Mouse (Mus musculus) leukemia stem cell, adult 10-12 weeks (primary cell): ENCODE data around the gene Gm3127. TPM values are rescaled to one million over a fixed set of nuclear protein-coding genes. Genes with fewer than 3 reads are reported as not detected.

Source experiments
- polyA plus RNA-seq: library from polyadenylated mRNA; stranded (reverse); fragments of >175 nt; gene quantifications from 2 replicates; pipeline ENCODE4 v1.2.3, GENCODE M21; 2012; ENCODE audit warnings: low replicate concordance

Gene Gm3127
- not detected in 2 replicates for polyA plus RNA-seq

DNA sequence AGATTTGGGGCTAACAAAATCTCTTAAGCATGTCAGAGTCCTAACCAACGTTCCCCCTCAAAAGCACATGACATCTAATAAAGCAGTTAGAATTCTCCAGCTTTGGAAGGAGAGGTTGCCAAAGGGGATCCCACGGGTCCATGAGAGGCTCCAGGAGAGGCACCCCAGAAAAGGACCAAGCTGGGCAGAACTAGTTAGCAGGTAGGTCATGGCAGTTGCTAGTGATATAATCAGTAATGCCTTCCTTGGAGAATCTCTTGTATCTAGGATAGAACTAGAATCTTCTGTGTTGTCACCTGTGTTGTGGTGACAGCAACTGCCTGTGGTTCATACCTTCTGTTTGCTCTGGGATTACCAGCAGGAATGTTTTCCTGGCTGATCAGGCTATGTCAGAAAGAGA lies at the start of gene Gm3127:
Gene Gm3127 (plus strand): TSS at position 301 of the 400 bp plus-strand sequence.

DNA sequence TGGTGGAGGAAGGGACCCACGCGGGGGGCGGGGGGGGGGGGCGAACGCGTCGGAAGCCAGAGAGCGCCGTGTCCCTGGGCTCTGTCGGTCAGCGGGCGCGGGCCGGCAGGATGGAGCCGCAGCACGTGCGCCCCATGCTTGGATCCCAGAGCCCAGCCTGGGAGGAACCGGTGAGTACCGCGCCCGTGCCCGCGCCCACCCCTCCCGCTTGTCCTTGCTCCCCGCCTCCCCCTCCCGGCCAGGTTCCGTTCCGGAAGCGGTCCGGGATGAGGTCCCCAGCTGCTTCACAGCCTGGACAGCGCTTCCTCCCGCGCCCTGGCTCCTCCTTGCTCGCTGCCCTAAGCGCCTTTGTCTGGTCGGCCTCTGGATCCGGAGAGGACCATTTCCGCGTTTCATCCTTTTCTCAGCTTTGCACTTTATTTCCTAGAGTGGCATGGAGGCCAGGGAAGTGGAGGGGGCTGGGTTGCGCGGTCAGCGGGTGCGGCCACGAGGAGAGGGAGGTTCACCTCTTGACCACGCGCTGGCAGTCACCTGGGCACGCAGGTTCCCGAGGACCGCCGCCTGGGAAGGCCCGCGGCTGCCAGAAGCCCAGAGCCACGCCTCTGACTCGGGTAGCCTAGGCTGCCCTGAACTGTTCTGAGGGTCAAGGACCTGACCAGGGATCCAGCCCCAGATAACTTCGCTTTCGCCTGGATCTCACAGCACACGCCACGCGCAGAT lies 17.8 kb downstream of the Gm3127 start, which contains the start of gene Gm2974:
Gene Gm2974 (plus strand): TSS at position 86 of the 720 bp plus-strand sequence.

Other genes with a start within 250 kb of the Gm3127 start
- not detected in 2 replicates for gene Gm3029, start 233.3 kb upstream of the Gm3127 start, polyA plus RNA-seq
- not detected in 2 replicates for gene Gm3095, start 201.5 kb upstream of the Gm3127 start, polyA plus RNA-seq
- gene Gm3099, start 166.6 kb upstream of the Gm3127 start, polyA plus RNA-seq: not detected in 2 replicates
- not detected in 2 replicates for gene Gm5796, start 141.1 kb upstream of the Gm3127 start, polyA plus RNA-seq
- not detected in 2 replicates for gene Gm3115, start 80.9 kb upstream of the Gm3127 start, polyA plus RNA-seq
- gene Gm8108, start 54.5 kb upstream of the Gm3127 start, polyA plus RNA-seq: not detected in 2 replicates
- not detected in 2 replicates for gene Gm2974, start 17.5 kb downstream of the Gm3127 start, polyA plus RNA-seq
- gene Gm3138, start 84.6 kb downstream of the Gm3127 start, polyA plus RNA-seq: not detected in 2 replicates
- gene Gm3149, start 152.3 kb downstream of the Gm3127 start, polyA plus RNA-seq: not detected in 2 replicates
- not detected in 2 replicates for gene 2610042L04Rik, start 169.7 kb downstream of the Gm3127 start, polyA plus RNA-seq
- gene Gm3159, start 232.5 kb downstream of the Gm3127 start, polyA plus RNA-seq: not detected in 2 replicates